Mouse (Mus musculus) heart, adult 11 months (tissue): ENCODE results near the gene Tmem151b.

ENCODE experiments used
- DNase-seq: peaks from one replicate; pipeline ENCODE4 v3.0.0; 2022

Gene Tmem151b

GRCm38 (mm10) chr17:45582715-45583355 is 33.4 kb upstream of the Tmem151b start:
- peak; percentile 86 for DNase-seq

GRCm38 (mm10) chr17:45582188-45582587 is 32.7 kb upstream of the Tmem151b start:
- no peak for DNase-seq

- peak; percentile 96 for DNase-seq
Observed at GRCm38 (mm10) chr17:45581567-45581983, 32.1 kb upstream of the Tmem151b start.

GRCm38 (mm10) chr17:45580958-45581477 is 31.5 kb upstream of the Tmem151b start:
- peak; percentile 97 for DNase-seq

GRCm38 (mm10) chr17:45579554-45579953 is 30.1 kb upstream of the Tmem151b start:
- DNase-seq, result no peak

GRCm38 (mm10) chr17:45578843-45579242 is 29.4 kb upstream of the Tmem151b start:
- no peak for DNase-seq

- no peak for DNase-seq
Observed at GRCm38 (mm10) chr17:45578242-45578641, 28.8 kb upstream of the Tmem151b start.

- no peak for DNase-seq
Observed at GRCm38 (mm10) chr17:45575123-45575897, 25.8 kb upstream of the Tmem151b start.

GRCm38 (mm10) chr17:45574129-45574761 is 24.8 kb upstream of the Tmem151b start:
- DNase-seq, result peak; percentile 98

GRCm38 (mm10) chr17:45573780-45574123 is 24.3 kb upstream of the Tmem151b start:
- peak; percentile 99 for DNase-seq

- DNase-seq, result peak; percentile 100
Observed at GRCm38 (mm10) chr17:45573087-45573779, 23.8 kb upstream of the Tmem151b start, which contains the start of gene Hsp90ab1. Gene Hsp90ab1 (minus strand): TSS chr17:45573271.

- peak; percentile 99 for DNase-seq
Observed at GRCm38 (mm10) chr17:45572103-45573086, 22.9 kb upstream of the Tmem151b start.

GRCm38 (mm10) chr17:45569999-45570398 is 20.5 kb upstream of the Tmem151b start:
- DNase-seq, result no peak

GRCm38 (mm10) chr17:45568990-45569389 is 19.5 kb upstream of the Tmem151b start:
- DNase-seq, result no peak

- DNase-seq, result no peak
Observed at GRCm38 (mm10) chr17:45567162-45567601, 17.7 kb upstream of the Tmem151b start.

GRCm38 (mm10) chr17:45566360-45567161 is 17.1 kb upstream of the Tmem151b start:
- DNase-seq, result no peak

- no peak for DNase-seq
Observed at GRCm38 (mm10) chr17:45566031-45566359, 16.5 kb upstream of the Tmem151b start.

- DNase-seq, result no peak
Observed at GRCm38 (mm10) chr17:45565103-45565502, 15.6 kb upstream of the Tmem151b start.

- DNase-seq, result peak; percentile 95
Observed at GRCm38 (mm10) chr17:45564531-45565084, 15.1 kb upstream of the Tmem151b start.
